Mouse (Mus musculus) heart, embryonic 11.5 days (tissue): ENCODE results near the gene C5ar2. TPM values are rescaled to one million over a fixed set of nuclear protein-coding genes. Genes with fewer than 3 reads are reported as not detected.

Experiments used
- ATAC-seq: fragments of 200-750 bp; cut with Nextera tagmentation; replicated peaks from 2 replicates; pipeline ENCODE4 v1.8.0; 2017; ENCODE audit warnings: moderate library complexity; ENCODE audit not compliant: insufficient number of reproducible peaks, low FRiP score, low TSS enrichment
- H3K27ac ChIP-seq: fragments of 300-500 bp; sonication (generic); 2 replicates; pipeline ENCODE4 v1.5.1; 2014; ENCODE audit warnings: mild to moderate bottlenecking, low read depth, low read length
- H3K27me3 ChIP-seq: fragments of 300-500 bp; sonication (generic); 2 replicates; pipeline ENCODE4 v1.6.1; 2014; ENCODE audit warnings: mild to moderate bottlenecking, low read length, mixed read lengths; ENCODE audit not compliant: control insufficient read depth, insufficient read depth
- H3K36me3 ChIP-seq: fragments of 300-500 bp; sonication (generic); 2 replicates; pipeline ENCODE4 v1.6.1; 2014; ENCODE audit warnings: mild to moderate bottlenecking, low read length, moderate library complexity, mixed read lengths; ENCODE audit not compliant: control insufficient read depth, insufficient read depth
- H3K4me1 ChIP-seq: fragments of 300-500 bp; sonication (generic); 2 replicates; pipeline ENCODE4 v1.6.1; 2014; ENCODE audit warnings: low read length; ENCODE audit not compliant: control insufficient read depth, insufficient read depth
- H3K4me2 ChIP-seq: fragments of 300-500 bp; sonication (generic); 2 replicates; pipeline ENCODE4 v1.6.1; 2014; ENCODE audit warnings: mild to moderate bottlenecking, moderate library complexity
- H3K4me3 ChIP-seq: fragments of 300-500 bp; sonication (generic); 2 replicates; pipeline ENCODE4 v1.5.1; 2014; ENCODE audit warnings: low read depth, low read length
- H3K9ac ChIP-seq: fragments of 300-500 bp; sonication (generic); 2 replicates; pipeline ENCODE4 v1.6.1; 2014; ENCODE audit warnings: mild to moderate bottlenecking, low read depth, low read length, moderate library complexity
- H3K9me3 ChIP-seq: fragments of 300-500 bp; sonication (generic); replicated peaks from 2 replicates; pipeline ENCODE4 v1.6.1; 2016; ENCODE audit warnings: low read length; ENCODE audit not compliant: control insufficient read depth
- WGBS: fragments of 180-500 bp; shearing (Covaris S2); extraction: QIAGEN DNeasy Blood & Tissue Kit; methylation state at CpG from one replicate; pipeline ENCODE4 v1.1.7; 2014; ENCODE audit not compliant: insufficient replicate concordance; 5-methylcytosine and 5-hydroxymethylcytosine counted together
- polyA plus RNA-seq: library from polyadenylated mRNA; unstranded; fragments of >200 nt; fragmentation: Nextera tagmentation; extraction: Ambion mirVana; gene quantifications from 2 replicates; pipeline ENCODE4 v1.2.1, GENCODE M21; 2014

The C5ar2 gene
- polyA plus RNA-seq, 1 experiment from 2014 or later = 0.21 TPM

DNA sequence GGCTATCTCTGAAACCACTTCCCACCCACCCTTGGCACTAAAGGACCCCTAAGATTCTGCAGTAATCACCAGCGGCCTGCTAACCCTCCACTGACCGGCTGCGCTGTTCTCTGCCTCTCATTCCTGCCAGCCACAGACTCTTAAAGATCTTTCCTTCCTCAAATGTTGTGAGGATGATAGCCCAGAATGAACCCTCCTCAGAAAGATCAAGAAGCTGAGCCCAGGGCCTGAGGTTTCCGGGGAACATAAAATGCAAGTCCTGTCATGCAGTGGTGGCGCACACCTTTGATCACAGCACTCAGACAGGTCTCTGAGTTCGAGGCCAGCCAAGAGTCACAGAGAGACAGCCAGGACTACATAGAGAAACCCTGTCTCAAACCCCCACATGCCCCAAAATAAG lies 1.8 kb downstream of the C5ar2 start:
- Histone ChIP-seq H3K36me3 (no peaks in the 10 kb centered on the region), H3K4me2 (no peak overlapping the region), H3K27me3 (no peaks in the 10 kb centered on the region), H3K4me1 (0 out of 2 replicates have a peak, but pooled peaks cover 3% of the 10 kb centered on the region), H3K9ac (no peak overlapping the region), H3K4me3 (no peak overlapping the region), H3K27ac (no peak overlapping the region), H3K9me3 (no peaks in the 10 kb centered on the region)
- ATAC-seq = no peak
- 77% methylated on average over 6 of the region's 6 CpGs for WGBS

DNA sequence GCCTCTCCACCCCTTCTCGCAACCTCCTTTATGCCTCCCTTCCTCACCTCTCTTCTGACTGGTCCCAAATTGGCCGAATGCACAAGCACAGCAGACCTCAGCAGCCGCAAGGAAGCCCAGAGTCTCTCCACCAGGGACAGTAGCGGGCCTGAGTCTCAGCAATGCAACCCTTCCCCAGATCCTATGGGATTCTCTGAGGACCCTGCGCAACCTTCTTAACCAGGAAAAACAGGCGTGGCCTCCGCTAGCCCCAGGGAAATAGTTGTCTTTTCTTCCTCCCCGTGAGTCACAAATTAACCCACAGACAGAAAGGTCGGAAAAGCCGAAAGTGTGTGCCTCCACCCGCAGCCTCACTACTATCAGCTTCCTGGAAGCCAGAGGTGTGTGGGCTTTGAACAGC lies 2.2 kb downstream of the C5ar2 start:
- Histone ChIP-seq H3K27ac (no peak overlapping the region), H3K4me3 (no peak overlapping the region), H3K9me3 (no peaks in the 10 kb centered on the region), H3K4me2 (no peak overlapping the region), H3K4me1 (0 out of 2 replicates have a peak, but pooled peaks cover 3% of the 10 kb centered on the region), H3K9ac (no peak overlapping the region), H3K27me3 (no peaks in the 10 kb centered on the region), H3K36me3 (no peaks in the 10 kb centered on the region)
- ATAC-seq = no peak
- WGBS = 53% methylated on average over 11 of the region's 11 CpGs

DNA sequence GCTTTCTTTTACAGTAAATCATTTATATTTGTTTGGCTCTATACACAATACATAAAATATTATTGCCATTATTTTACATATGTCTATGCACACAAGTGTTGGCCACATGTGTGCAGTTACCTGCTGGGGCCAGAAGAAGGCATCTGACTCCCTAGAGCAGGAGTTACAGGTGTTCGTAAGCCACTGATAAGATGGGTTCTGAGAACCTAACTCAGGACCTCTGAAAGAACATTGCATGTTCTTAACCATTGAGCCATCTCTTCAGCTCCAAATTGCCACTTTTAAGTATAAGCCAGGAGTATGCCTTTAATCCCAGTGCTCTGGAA lies 3.0 kb downstream of the C5ar2 start:
- Histone ChIP-seq H3K9ac (no peak overlapping the region), H3K27ac (no peak overlapping the region), H3K9me3 (no peaks in the 10 kb centered on the region), H3K36me3 (no peaks in the 10 kb centered on the region), H3K4me3 (no peak overlapping the region), H3K4me2 (no peak overlapping the region), H3K27me3 (no peaks in the 10 kb centered on the region), H3K4me1 (0 out of 2 replicates have a peak, but pooled peaks cover 3% of the 10 kb centered on the region)
- WGBS = 71% methylated on average over 1 of the region's 1 CpGs
- ATAC-seq = no peak

DNA sequence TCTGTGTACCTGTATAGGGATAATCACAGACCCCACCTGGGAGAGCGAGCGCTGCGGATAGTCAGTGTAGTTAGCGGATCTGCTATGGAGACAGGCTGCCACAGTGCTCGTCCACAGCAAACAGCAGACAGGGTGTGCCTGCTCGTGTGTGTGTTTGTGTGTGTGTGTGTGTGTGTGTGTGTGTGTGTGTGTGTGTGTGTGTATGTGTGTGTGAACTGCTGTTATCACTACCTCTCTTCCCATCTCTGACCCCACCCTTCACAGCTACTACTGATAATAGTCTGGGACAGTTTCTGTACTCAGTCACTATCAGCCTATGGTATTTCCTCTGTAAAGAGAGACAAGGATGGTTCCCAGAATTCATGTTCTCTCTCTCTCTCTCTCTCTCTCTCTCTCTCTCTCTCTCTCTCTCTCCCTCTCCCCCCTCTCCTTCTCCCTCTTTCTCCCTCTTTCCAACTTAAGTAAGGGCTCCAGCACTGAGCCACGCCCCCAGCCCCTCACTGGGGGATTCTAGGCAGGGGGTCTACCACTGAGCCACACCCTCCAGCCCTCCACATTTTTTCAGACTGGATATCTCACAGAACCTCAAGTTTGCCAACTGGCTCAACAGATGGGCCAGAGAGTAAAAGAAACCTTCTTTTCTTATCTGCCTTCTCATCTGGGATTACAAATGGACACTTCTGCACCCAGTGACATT lies 3.5 kb downstream of the C5ar2 start:
- peak; percentile 38; the same call in 1 of the 2 replicates for ATAC-seq
- Histone ChIP-seq H3K9me3 (no peaks in the 10 kb centered on the region), H3K4me3 (no peak overlapping the region), H3K27me3 (no peaks in the 10 kb centered on the region), H3K9ac (no peak overlapping the region), H3K4me1 (0 out of 2 replicates have a peak, but pooled peaks cover 3% of the 10 kb centered on the region), H3K36me3 (no peaks in the 10 kb centered on the region), H3K4me2 (peak overlapping the region; percentile 41; the same call in 1 of the 2 replicates), H3K27ac (no peak overlapping the region)
- WGBS = 62% methylated on average over 7 of the region's 7 CpGs

DNA sequence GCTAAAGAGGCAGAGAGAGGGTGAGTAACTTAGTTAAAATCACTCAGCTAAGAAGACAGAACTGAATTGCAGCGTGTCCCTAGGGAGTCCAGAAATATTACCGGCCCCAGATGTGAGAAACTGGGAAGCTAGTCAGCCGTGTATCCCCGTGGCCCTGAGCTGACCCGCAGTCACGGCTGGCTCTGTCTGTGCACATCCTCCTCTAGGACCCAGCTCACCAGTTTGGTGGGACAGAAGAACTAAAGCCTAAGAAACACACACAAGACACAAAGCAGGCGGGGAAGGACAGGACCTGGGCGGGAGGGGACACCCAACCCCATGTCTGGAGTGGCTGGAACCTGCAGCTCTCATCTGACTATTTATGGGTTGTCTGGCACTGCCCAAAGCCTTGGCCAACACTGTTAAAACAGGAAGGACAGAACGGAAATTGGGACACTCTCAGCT lies 4.4 kb downstream of the C5ar2 start:
- no peaks in the 10 kb centered on the region for H3K36me3 ChIP-seq
- 0 out of 2 replicates have a peak, but pooled peaks cover 3% of the 10 kb centered on the region for H3K4me1 ChIP-seq
- H3K9me3 ChIP-seq = no peaks in the 10 kb centered on the region
- H3K9ac ChIP-seq = no peak overlapping the region
- H3K27ac ChIP-seq = no peak overlapping the region
- ATAC-seq = no peak
- 57% methylated on average over 9 of the region's 9 CpGs for WGBS
- H3K4me2 ChIP-seq = peak overlapping the region; percentile 41; the same call in 1 of the 2 replicates
- no peaks in the 10 kb centered on the region for H3K27me3 ChIP-seq
- no peak overlapping the region for H3K4me3 ChIP-seq

DNA sequence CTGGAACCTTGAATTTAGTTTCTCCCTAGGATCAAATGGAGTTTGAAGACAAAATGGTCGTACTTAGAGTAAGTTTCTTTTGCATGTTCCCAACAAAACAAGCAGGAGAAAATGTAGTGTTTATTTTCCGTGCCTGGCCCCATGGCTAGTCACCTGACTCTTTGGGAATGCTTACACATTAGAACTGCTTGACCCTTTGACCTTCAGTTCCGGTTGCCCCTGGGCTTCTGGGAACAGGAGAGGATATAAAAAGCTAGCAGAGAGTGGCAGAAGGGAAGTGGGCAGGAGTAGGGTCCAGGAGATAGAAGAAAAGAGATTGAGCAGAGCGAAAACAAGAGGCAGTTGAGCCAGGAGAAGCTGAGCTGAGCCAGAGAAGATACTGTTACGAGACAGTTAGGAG lies 14.1 kb downstream of the C5ar2 start:
- no peak for ATAC-seq
- 28% methylated on average over 5 of the region's 5 CpGs for WGBS
- peak overlapping the region; percentile 46; the same call in 1 of the 2 replicates for H3K27ac ChIP-seq

DNA sequence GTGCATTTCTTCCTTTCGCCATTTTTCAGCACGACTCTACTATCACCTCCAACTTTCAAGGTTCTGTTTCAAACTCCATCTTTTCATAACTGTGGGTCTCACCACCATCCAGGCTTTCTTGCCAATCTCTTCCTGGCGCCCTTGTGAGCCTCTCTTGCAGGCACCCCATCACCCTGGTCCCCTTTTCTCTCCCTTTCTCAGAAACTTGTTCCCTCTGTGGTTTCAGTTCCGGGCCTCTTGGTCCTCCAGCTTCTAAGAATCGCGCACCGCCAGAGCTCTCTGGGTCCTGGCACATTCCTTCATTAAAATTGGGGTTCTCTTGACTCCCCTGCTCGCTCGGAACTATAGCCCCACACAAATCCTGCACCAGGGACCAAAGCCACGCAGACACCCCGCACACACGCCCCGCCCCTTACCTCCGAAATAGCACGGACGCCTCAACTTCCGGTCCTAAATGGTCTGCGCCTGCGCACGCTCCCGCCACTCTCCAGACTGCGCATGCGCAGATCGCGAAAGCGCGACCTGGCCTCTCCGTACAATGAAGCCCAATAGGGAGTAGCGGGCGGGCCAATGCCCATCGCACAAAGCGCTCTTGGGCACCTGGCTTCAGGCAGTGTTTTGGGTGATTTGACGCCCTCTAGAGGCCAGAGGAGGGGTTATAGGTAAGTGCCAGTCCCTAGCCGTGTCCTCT lies 22.2 kb downstream of the C5ar2 start, which contains the start of gene Dhx34:
Gene Dhx34 (minus strand): TSS at position 456 of the 691 bp plus-strand sequence.
- peak within 1 kb of the TSS; percentile 79 for H3K9ac ChIP-seq
- ATAC-seq = peak; percentile 93
- 1% methylated on average over 34 of the region's 34 CpGs for WGBS

More for the DNA sequence above, 14.1 kb downstream of the C5ar2 start:
- Histone ChIP-seq H3K4me3 (no peak overlapping the region), H3K9me3 (0 out of 2 replicates have a peak, but pooled peaks cover 2% of the 10 kb centered on the region), H3K9ac (no peak overlapping the region), H3K27me3 (no peaks in the 10 kb centered on the region), H3K4me1 (peaks cover 5% of the 10 kb centered on the region; the same call in 1 of the 2 replicates), H3K4me2 (no peak overlapping the region), H3K36me3 (no peaks in the 10 kb centered on the region)

DNA sequence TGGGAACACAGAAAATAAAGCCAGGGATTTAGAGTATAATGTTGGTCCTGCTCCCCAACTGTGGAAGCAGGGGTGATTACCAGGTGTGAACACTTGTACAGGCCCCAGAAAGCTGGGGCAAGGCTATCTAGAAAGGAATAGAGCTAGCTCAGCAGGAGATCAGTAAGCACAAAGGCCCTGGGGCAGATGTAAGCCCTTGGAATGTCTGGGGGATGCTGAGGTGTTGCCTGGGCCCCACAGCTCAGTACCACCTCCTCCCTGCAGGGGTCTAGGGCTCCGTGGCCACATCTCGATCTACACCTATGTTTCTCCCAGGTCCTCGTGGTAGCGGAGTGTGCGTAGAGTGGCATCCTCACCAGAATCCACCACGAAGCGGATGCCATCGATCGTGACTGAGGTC lies 30.0 kb downstream of the C5ar2 start:
- Histone ChIP-seq H3K36me3 (peaks cover 26% of the 10 kb centered on the region), H3K9ac (no peak overlapping the region), H3K9me3 (no peaks in the 10 kb centered on the region), H3K4me3 (no peak overlapping the region), H3K27me3 (no peaks in the 10 kb centered on the region), H3K4me1 (no peaks in the 10 kb centered on the region), H3K4me2 (no peak overlapping the region), H3K27ac (no peak overlapping the region)
- WGBS = 91% methylated on average over 9 of the region's 9 CpGs
- no peak for ATAC-seq

More for the DNA sequence above, 22.2 kb downstream of the C5ar2 start, which contains the start of gene Dhx34:
- H3K4me1 ChIP-seq = peaks cover 9% of the 10 kb centered on the region
- peak within 1 kb of the TSS; percentile 61 for H3K4me3 ChIP-seq
- H3K36me3 ChIP-seq = peaks cover 3% of the 10 kb centered on the region
- peak within 1 kb of the TSS; percentile 58 for H3K27ac ChIP-seq
- H3K9me3 ChIP-seq = no peaks in the 10 kb centered on the region
- peak within 1 kb of the TSS; percentile 82 for H3K4me2 ChIP-seq
- no peaks in the 10 kb centered on the region for H3K27me3 ChIP-seq
